Mouse (Mus musculus): ENCODE data around the gene Lrfn2. TPM values are rescaled to one million over a fixed set of nuclear protein-coding genes. Genes with fewer than 3 reads are reported as not detected.

Lrfn2 gene
- 0.18 TPM in 1 of 2 replicates, not detected in the other for polyA plus RNA-seq (2016; fragmentation: Nextera tagmentation; extraction: Ambion mirVana)

DNA sequence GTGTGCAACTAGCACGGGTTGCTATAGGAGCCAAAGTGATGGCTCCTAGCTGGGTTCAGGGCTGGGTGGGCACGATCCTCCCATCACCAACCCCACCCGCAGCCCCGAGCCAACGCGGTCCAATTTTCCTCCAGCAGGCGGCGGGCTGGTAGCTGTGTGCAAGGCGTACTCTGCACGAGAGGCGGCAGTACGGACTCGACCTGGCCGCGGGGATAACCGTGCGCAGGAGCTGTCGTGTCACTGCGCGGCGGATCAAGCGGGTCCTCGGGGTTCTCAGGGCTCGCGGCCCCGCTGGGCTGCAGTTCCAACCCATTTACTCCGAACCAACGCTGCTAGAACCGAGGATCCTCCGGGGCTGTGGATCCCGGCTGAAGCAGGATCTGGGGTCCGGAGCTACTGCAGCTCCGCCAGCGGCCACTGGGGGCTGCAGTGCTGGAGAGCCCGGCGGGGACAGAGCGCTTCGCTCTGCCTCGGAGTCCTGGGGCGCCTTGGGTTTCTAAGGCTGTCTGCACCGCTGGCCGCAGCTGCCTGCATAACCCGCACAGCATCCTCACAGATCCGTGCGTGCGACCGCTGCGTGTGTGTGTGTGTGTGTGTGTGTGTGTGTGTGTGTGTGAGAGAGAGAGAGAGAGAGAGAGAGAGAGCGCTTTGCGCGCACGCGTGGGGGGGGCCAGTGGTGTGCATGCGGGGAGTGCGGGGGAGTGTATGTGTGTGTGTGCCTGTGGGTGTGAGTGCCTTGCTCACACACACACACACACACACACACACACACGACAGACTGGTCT, at the start of gene Lrfn2:
Lrfn2 (plus strand) TSS at position 759 of the 785 bp plus-strand sequence.
- Histone ChIP-seq H3K27me3 (replicated peaks) (peaks cover 94% of the 10 kb centered on the region), H3K4me1 (replicated peaks) (peaks cover 10% of the 10 kb centered on the region; the same call in 1 of the 2 replicates), H3K4me2 (peak within 1 kb of the TSS; percentile 94), H3K36me3 (no peaks in the 10 kb centered on the region), H3K9me3 (replicated peaks) (no peaks in the 10 kb centered on the region; the same call in 1 of the 2 replicates), H3K4me3 (peak within 1 kb of the TSS; percentile 57), H3K27ac (ENCODE audit: poor library complexity, severe bottlenecking) (no peak within 1 kb of the TSS), H3K9ac (peak within 1 kb of the TSS; percentile 77)
- under 1% methylated on average over 46 of the region's 56 CpGs for WGBS
- ATAC-seq (ENCODE audit: insufficient number of reproducible peaks, low FRiP score): peak; percentile 84

- H3K4me3 ChIP-seq: no peak overlapping the region
- no peak overlapping the region for H3K27ac ChIP-seq (ENCODE audit: poor library complexity, severe bottlenecking)
- H3K36me3 ChIP-seq: no peaks in the 10 kb centered on the region
- 61% methylated on average over 8 of the region's 8 CpGs for WGBS
- no peaks in the 10 kb centered on the region for H3K4me1 ChIP-seq (replicated peaks)
- no peak overlapping the region for H3K9ac ChIP-seq
- peaks cover under 1% of the 10 kb centered on the region; the same call in 1 of the 2 replicates for H3K27me3 ChIP-seq (replicated peaks)
- no peaks in the 10 kb centered on the region for H3K9me3 ChIP-seq (replicated peaks)
- ATAC-seq (ENCODE audit: insufficient number of reproducible peaks, low FRiP score): no peak
- H3K4me2 ChIP-seq: no peak overlapping the region
Observed at GRCm38 (mm10) chr17:48887472-48888385, 44.5 kb upstream of the Lrfn2 start.

- ATAC-seq (ENCODE audit: insufficient number of reproducible peaks, low FRiP score): no peak
- H3K9ac ChIP-seq: no peak overlapping the region
- H3K27ac ChIP-seq (ENCODE audit: poor library complexity, severe bottlenecking): no peak overlapping the region
- WGBS: 58% methylated on average over 4 of the region's 4 CpGs
- H3K27me3 ChIP-seq (replicated peaks): peaks cover 4% of the 10 kb centered on the region; the same call in 1 of the 2 replicates
- no peaks in the 10 kb centered on the region for H3K4me1 ChIP-seq (replicated peaks)
- H3K36me3 ChIP-seq: no peaks in the 10 kb centered on the region
- H3K4me3 ChIP-seq: no peak overlapping the region
- no peak overlapping the region for H3K4me2 ChIP-seq
- H3K9me3 ChIP-seq (replicated peaks): no peaks in the 10 kb centered on the region
Observed at GRCm38 (mm10) chr17:48905286-48906040, 26.7 kb upstream of the Lrfn2 start.

GRCm38 (mm10) chr17:48913437-48913836, 18.7 kb upstream of the Lrfn2 start:
- 32% methylated on average over 6 of the region's 6 CpGs for WGBS
- no peaks in the 10 kb centered on the region for H3K4me1 ChIP-seq (replicated peaks)
- no peak overlapping the region for H3K4me3 ChIP-seq
- no peak overlapping the region for H3K4me2 ChIP-seq
- peaks cover 19% of the 10 kb centered on the region; the same call in 1 of the 2 replicates for H3K27me3 ChIP-seq (replicated peaks)
- H3K36me3 ChIP-seq: no peaks in the 10 kb centered on the region
- ATAC-seq (ENCODE audit: insufficient number of reproducible peaks, low FRiP score): no peak
- H3K27ac ChIP-seq (ENCODE audit: poor library complexity, severe bottlenecking): no peak overlapping the region
- peaks cover 5% of the 10 kb centered on the region; the same call in 1 of the 2 replicates for H3K9me3 ChIP-seq (replicated peaks)
- H3K9ac ChIP-seq: no peak overlapping the region

DNA sequence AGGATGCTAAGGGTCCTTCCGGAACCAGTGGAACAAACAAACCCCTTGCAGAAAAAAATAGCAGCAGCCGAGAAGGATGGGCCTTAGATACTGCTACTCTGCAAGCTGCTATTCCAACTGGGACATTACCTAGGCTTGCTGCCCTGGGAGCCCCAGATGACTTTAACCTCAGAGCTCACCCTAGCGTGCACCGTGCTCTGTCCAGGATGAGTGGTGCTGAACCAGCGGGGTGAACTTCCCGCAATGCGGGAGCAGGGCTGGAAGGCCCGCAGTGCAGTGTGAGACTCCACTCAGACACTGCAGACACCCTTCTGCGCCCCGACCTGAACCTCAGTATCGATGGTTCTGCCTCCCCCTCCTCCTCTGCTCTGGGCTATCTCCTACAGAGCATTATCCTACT, 14.8 kb upstream of the Lrfn2 start:
- WGBS: 12% methylated on average over 11 of the region's 11 CpGs
- Histone ChIP-seq H3K36me3 (no peaks in the 10 kb centered on the region), H3K4me2 (no peak overlapping the region), H3K4me3 (no peak overlapping the region), H3K4me1 (replicated peaks) (no peaks in the 10 kb centered on the region), H3K9ac (no peak overlapping the region), H3K9me3 (replicated peaks) (no peaks in the 10 kb centered on the region), H3K27ac (ENCODE audit: poor library complexity, severe bottlenecking) (no peak overlapping the region), H3K27me3 (replicated peaks) (peaks cover 29% of the 10 kb centered on the region; the same call in 1 of the 2 replicates)
- ATAC-seq (ENCODE audit: insufficient number of reproducible peaks, low FRiP score): no peak

GRCm38 (mm10) chr17:48918458-48918857, 13.7 kb upstream of the Lrfn2 start:
- no peak for ATAC-seq (ENCODE audit: insufficient number of reproducible peaks, low FRiP score)
- 91% methylated on average over 3 of the region's 3 CpGs for WGBS
- peaks cover 29% of the 10 kb centered on the region; the same call in 1 of the 2 replicates for H3K27me3 ChIP-seq (replicated peaks)

GRCm38 (mm10) chr17:48922905-48923304, 9.3 kb upstream of the Lrfn2 start:
- Histone ChIP-seq H3K27me3 (replicated peaks) (0 out of 2 replicates have a peak, but pooled peaks cover 21% of the 10 kb centered on the region), H3K4me3 (no peak overlapping the region), H3K36me3 (no peaks in the 10 kb centered on the region), H3K4me1 (replicated peaks) (no peaks in the 10 kb centered on the region), H3K9ac (no peak overlapping the region), H3K27ac (ENCODE audit: poor library complexity, severe bottlenecking) (no peak overlapping the region), H3K4me2 (no peak overlapping the region), H3K9me3 (replicated peaks) (no peaks in the 10 kb centered on the region; the same call in 1 of the 2 replicates)
- no peak for ATAC-seq (ENCODE audit: insufficient number of reproducible peaks, low FRiP score)
- 79% methylated on average over 2 of the region's 2 CpGs for WGBS

More at GRCm38 (mm10) chr17:48918458-48918857, 13.7 kb upstream of the Lrfn2 start:
- Histone ChIP-seq H3K27ac (ENCODE audit: poor library complexity, severe bottlenecking) (no peak overlapping the region), H3K4me3 (no peak overlapping the region), H3K9me3 (replicated peaks) (no peaks in the 10 kb centered on the region), H3K9ac (no peak overlapping the region), H3K4me1 (replicated peaks) (no peaks in the 10 kb centered on the region), H3K36me3 (no peaks in the 10 kb centered on the region), H3K4me2 (no peak overlapping the region)

DNA sequence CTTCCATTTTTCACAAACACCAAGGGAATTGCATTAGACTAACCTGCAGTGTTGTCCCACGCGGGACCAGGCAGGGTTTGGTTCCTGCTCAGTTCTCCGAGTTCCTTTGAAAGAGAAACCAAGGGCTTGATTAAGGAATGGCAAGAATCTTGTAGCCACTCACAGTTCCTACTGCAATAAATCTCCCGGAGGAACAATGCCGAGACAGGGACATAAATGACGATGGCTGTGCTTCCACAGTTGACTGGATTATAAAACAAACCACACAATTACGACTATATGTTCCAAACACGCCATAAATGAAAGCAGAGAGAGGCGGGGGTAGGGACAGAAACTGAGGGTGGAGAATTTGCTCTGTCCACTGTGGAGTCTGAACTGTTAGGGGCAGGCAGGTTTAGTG, 6.8 kb upstream of the Lrfn2 start:
- no peaks in the 10 kb centered on the region for H3K36me3 ChIP-seq
- no peak overlapping the region for H3K4me2 ChIP-seq
- no peak for ATAC-seq (ENCODE audit: insufficient number of reproducible peaks, low FRiP score)
- 74% methylated on average over 9 of the region's 9 CpGs for WGBS
- H3K27ac ChIP-seq (ENCODE audit: poor library complexity, severe bottlenecking): no peak overlapping the region
- H3K4me1 ChIP-seq (replicated peaks): no peaks in the 10 kb centered on the region
- no peak overlapping the region for H3K9ac ChIP-seq
- H3K4me3 ChIP-seq: no peak overlapping the region
- peaks cover 41% of the 10 kb centered on the region for H3K27me3 ChIP-seq (replicated peaks)
- no peaks in the 10 kb centered on the region; the same call in 1 of the 2 replicates for H3K9me3 ChIP-seq (replicated peaks)

GRCm38 (mm10) chr17:48930994-48931393, 1.2 kb upstream of the Lrfn2 start:
- no peak overlapping the region for H3K4me3 ChIP-seq
- no peak overlapping the region for H3K9ac ChIP-seq
- H3K36me3 ChIP-seq: no peaks in the 10 kb centered on the region
- H3K9me3 ChIP-seq (replicated peaks): no peaks in the 10 kb centered on the region; the same call in 1 of the 2 replicates
- 49% methylated on average over 10 of the region's 10 CpGs for WGBS
- H3K27me3 ChIP-seq (replicated peaks): peaks cover 89% of the 10 kb centered on the region
- H3K27ac ChIP-seq (ENCODE audit: poor library complexity, severe bottlenecking): no peak overlapping the region
- H3K4me1 ChIP-seq (replicated peaks): peaks cover 10% of the 10 kb centered on the region; the same call in 1 of the 2 replicates
- ATAC-seq (ENCODE audit: insufficient number of reproducible peaks, low FRiP score): no peak
- peak overlapping the region; percentile 94; the same call in 1 of the 2 replicates for H3K4me2 ChIP-seq

- Histone ChIP-seq H3K9me3 (replicated peaks) (no peaks in the 10 kb centered on the region), H3K27ac (ENCODE audit: poor library complexity, severe bottlenecking) (no peak overlapping the region), H3K36me3 (no peaks in the 10 kb centered on the region), H3K4me2 (peak overlapping the region; percentile 94), H3K27me3 (replicated peaks) (peaks cover 93% of the 10 kb centered on the region), H3K4me3 (peak overlapping the region; percentile 57), H3K9ac (no peak overlapping the region), H3K4me1 (replicated peaks) (peaks cover 10% of the 10 kb centered on the region; the same call in 1 of the 2 replicates)
- no peak for ATAC-seq (ENCODE audit: insufficient number of reproducible peaks, low FRiP score)
- WGBS: 2% methylated on average over 26 of the region's 26 CpGs
Observed at GRCm38 (mm10) chr17:48932406-48932906, 277 bp downstream of the Lrfn2 start.
